Mouse (Mus musculus) granulocyte monocyte progenitor cell, adult 5-6 weeks (primary cell): ENCODE measurements around the gene Zfp933. TPM values are rescaled to one million over a fixed set of nuclear protein-coding genes. Genes with fewer than 3 reads are reported as not detected.
"Not testable (repeated sequence)": the region's sequence is repeated elsewhere in the genome, so short reads cannot be mapped to it uniquely, and the experiment has no call there.

ENCODE experiments used
- ATAC-seq: replicated peaks from 2 replicates; pipeline ENCODE4 v1.8.0; 2016; ENCODE audit warnings: mild to moderate bottlenecking, moderate TSS enrichment, inconsistent platforms; ENCODE audit not compliant: poor library complexity, severe bottlenecking
- total RNA-seq, 2 experiments: library from RNA; stranded (forward) in 1 of 2; stranded (reverse) in 1 of 2; fragments of 200-712, 200-1000 nt in 1 of 2; fragments of >200 nt in 1 of 2; fragmentation: Nextera tagmentation in 1 of 2; gene quantifications; 2 replicates each; pipeline ENCODE4 v1.2.3; 2014 to 2017

Zfp933 gene
- total RNA-seq (2014; fragmentation: Nextera tagmentation) (15.2 and 18.2 TPM in 2 replicates), total RNA-seq (2017) (8.5 and 10.4 TPM in 2 replicates)

GRCm38 (mm10) chr4:147847614-147848583 is at the start of gene Zfp933:
Zfp933 (minus strand) TSS chr4:147848366.
- peak; percentile 91 for ATAC-seq

- ATAC-seq: no peak
Measured at GRCm38 (mm10) chr4:147897348-147897747, 49.2 kb upstream of the Zfp933 start.

DNA sequence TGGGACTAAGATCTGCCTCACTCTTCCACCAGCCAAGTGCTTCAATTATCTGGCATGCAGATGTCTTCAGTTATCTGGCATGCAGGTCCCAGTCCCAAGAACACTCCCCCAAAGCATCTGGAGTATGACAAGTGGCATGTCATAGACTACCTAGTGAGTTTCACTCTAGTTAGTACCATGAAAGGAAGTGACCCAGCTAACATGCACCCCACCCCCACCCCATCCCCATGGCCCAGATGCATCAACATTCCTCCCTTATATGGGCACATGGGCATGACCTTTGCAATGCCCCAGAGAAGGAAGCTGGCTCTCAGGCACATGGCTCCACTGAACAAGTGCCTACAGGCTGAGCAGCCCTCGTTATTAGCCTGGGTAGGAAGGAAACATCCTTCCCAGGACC is 48.2 kb upstream of the Zfp933 start:
- ATAC-seq: 0 out of 2 replicates have a peak, but pooled peaks have one; percentile 28

- no peak for ATAC-seq
Measured at GRCm38 (mm10) chr4:147895815-147896330, 47.7 kb upstream of the Zfp933 start.

- ATAC-seq: no peak
Measured at GRCm38 (mm10) chr4:147890341-147890740, 42.2 kb upstream of the Zfp933 start.

- no peak for ATAC-seq
Measured at GRCm38 (mm10) chr4:147888237-147888636, 40.1 kb upstream of the Zfp933 start.

DNA sequence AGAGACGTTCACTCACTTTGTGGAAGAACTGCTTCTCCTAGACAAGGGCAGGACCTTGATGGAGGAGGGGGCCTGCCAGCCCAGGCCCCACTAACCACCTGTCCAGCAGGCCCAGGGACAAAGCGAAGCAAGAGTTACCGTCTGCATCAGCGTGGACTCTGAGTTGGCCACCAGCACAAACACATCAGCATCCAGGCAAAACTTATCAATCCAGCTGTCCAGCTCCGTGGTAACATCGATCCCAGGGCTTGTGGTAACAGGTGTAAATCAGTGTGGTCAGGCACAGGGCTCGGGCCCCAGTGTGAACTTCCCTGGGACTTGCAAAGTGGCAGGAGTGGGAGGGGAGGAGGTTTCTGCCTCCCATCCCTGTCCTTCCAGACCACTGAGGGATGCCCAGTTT is 39.1 kb upstream of the Zfp933 start:
- ATAC-seq: no peak

GRCm38 (mm10) chr4:147886158-147886557 is 38.0 kb upstream of the Zfp933 start:
- no peak for ATAC-seq

GRCm38 (mm10) chr4:147884138-147884537 is 36.0 kb upstream of the Zfp933 start:
- no peak for ATAC-seq

DNA sequence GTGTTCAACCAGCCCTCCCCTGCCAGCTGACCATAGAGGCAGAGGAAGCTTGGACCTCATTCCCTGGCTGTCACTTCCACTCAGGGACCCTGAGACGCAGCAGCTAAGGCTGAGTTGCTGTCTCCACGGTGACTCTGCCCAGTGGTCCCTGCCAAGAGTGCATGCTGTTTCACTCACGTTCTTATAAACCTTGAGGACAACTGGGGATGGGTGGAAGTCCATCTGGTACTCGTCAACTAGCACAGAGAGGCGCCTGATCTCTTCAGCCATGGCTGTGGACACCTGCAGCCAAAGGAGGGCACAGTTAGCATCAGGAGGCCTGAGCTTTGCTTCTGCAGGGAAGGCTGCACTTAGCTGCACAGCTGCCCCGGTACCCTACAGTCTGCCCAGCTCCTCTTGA is 34.9 kb upstream of the Zfp933 start:
- no peak for ATAC-seq

GRCm38 (mm10) chr4:147881792-147882191 is 33.6 kb upstream of the Zfp933 start:
- ATAC-seq: no peak

DNA sequence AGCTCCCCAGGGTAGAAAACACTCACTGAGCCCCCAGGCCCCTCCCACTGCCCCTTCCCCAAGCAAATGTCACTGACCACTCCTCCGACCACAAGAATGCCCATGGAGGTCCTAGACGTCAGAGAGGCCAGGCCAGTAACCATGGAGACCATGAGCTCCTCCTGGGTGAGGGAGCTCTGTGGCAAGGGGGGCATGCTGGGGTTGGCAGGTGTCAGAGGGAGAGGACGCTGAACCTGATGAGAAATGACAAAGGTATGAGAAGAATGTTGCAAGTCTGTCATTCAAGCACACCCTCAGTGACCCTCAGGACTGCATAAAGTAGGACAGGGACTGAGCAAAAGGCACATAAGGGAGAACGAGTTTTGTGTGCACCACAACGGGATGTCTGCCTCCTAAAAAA is 31.7 kb upstream of the Zfp933 start:
- ATAC-seq: no peak

DNA sequence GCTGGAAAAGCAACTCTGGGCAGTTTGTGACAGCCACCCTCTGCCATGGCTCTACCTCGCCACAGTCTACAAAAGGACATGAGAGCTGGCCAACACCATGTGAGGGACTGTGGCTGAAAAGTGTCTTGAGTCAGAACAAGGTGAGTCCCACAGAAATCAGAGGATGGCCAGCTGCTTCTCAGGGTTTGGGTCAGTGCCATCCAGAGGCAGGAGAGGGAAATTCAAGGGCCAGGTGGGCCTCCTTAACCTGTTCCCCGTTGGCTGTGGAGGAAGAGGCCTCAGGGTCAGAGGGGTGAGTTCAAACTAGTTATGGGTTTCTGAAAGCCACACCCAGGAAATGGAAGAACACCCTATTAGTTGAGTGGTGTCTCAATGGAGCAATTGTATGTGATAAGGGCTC is 31.3 kb upstream of the Zfp933 start:
- no peak for ATAC-seq

GRCm38 (mm10) chr4:147878537-147878936 is 30.4 kb upstream of the Zfp933 start:
- ATAC-seq: no peak

GRCm38 (mm10) chr4:147875852-147876575 is 27.8 kb upstream of the Zfp933 start:
- ATAC-seq: peak; percentile 28; the same call in 1 of the 2 replicates

GRCm38 (mm10) chr4:147869238-147869637 is 21.1 kb upstream of the Zfp933 start:
- ATAC-seq: peak; percentile 13; the same call in 1 of the 2 replicates

- ATAC-seq: peak; percentile 88
Measured at GRCm38 (mm10) chr4:147868450-147869031, 20.4 kb upstream of the Zfp933 start, which contains the start of the genes Miip and Fv1. Miip (minus strand) TSS chr4:147868816. Fv1 (plus strand) TSS chr4:147868979.

DNA sequence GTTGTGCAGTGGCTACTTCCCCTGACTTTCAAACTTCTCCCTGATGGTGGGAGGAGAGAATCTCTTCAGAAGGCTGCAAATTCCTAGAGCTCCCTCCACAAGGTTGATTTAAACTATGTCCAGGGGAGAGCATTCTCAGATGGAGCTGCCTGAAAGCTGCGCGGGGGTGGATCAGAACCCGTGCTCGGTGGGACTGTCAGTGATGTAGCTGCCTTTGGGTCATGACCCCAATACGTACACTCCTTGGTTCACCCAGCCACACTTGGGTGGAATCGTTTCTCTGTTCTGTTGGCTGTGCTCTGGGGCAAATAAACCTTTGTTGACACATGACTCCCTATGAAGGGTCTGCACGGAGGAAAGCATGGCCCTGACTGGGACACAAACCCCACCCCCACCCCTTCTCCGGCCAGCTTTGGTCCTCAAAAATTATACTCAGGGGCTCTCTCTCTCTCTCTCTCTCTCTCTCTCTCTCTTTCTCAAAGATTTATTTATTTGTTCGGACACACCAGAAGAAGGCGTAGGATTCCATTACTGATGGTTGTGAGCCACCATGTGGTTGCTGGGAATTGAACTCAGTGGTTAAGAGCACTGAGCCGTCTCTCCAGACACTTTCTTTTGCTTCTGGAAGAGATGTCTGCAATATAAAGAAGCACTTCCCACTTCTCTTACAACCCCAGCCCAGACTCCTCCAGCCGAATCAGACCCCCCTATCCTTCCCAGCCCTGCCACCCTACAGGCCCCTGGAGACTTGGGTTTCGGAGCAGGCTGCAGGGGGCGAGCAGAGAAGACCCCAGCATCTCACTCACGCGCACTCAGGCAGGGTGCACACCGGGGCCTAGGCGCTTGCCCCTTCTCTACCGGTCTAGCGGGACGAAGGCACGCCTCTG is 19.6 kb upstream of the Zfp933 start:
- ATAC-seq: no peak

- ATAC-seq: not testable (repeated sequence)
Measured at GRCm38 (mm10) chr4:147866793-147867192, 18.6 kb upstream of the Zfp933 start.
